Comparison of ENCODE assay signal across 9 mouse cellular contexts in the genomic region with DNA sequence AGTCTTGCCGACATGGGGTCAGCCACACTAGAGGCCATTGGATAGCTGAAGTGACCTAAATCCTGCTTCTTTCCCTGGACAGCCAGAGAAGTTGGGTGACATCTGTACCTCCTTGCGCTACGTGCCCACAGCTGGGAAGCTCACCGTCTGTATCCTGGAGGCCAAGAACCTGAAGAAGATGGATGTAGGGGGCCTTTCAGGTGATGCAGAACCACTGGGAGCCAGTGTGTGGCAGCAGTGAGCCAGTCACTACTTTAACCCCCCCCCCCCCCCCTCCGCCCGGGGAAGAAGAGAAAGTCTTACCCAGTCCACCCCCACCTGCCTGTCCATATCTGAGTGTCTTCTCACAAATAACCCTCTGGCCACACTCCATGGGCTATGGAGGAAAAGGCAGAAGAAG.
DNase-seq lines count a peak whose midpoint lies in the region; ATAC-seq and TF ChIP-seq lines count a peak whose summit lies in the region.
"Had no signal": no experiment of that assay in that cellular context is flagged by ENCODE, and none has a peak within 500 bp of the region (broad histone marks: within the 10 kb centered on the region; RNA-seq: fewer than 3 reads in every experiment).

No protein-coding gene starts in this region.

- no peaks in the 10 kb centered on the region for H3K9me3 ChIP-seq in forebrain, embryonic 16.5 days (ENCODE audit: control insufficient read depth, low read length)

- H3K4me1 ChIP-seq in lung, adult 2 months (ENCODE audit: control insufficient read depth, insufficient read depth, low read length): peaks cover 5% of the 10 kb centered on the region; the same call in 1 of the 2 replicates
- no peaks in the 10 kb centered on the region for H3K4me1 ChIP-seq in cortical plate, adult 2 months (ENCODE audit: control insufficient read depth, insufficient read depth, low read length)
- peaks cover 3% of the 10 kb centered on the region; the same call in 1 of the 2 replicates for H3K4me1 ChIP-seq in forebrain, embryonic 16.5 days (replicated peaks; ENCODE audit: control insufficient read depth, insufficient read depth, low read length)

- no peaks in the 10 kb centered on the region for H3K36me3 ChIP-seq in forebrain, embryonic 16.5 days (ENCODE audit: control insufficient read depth, insufficient read depth)

- no peak overlapping the region for H3K4me2 ChIP-seq in forebrain, embryonic 16.5 days (ENCODE audit: low read length)

- no peaks in the 10 kb centered on the region for H3K27me3 ChIP-seq in forebrain, embryonic 16.5 days (replicated peaks; ENCODE audit: control insufficient read depth, insufficient read depth, low read length)
- H3K27me3 ChIP-seq: Patski had no signal

- peak; percentile 69 for TF ChIP-seq CTCF in lung, adult 2 months (IDR thresholded peaks at IDR 0.05; ENCODE audit: insufficient read depth, low read length)
- TF ChIP-seq CTCF in cortical plate, adult 2 months (IDR thresholded peaks at IDR 0.05; ENCODE audit: extremely low read depth, insufficient read depth, low read length): peak; percentile 53

- no peak overlapping the region for H3K4me3 ChIP-seq in lung, adult 2 months (replicated peaks; ENCODE audit: extremely low read depth, low read depth, low read length)
- H3K4me3 ChIP-seq in cortical plate, adult 2 months (ENCODE audit: insufficient read depth, low read length): no peak overlapping the region
- no peak overlapping the region for H3K4me3 ChIP-seq in forebrain, embryonic 16.5 days (replicated peaks; ENCODE audit: low read length)

- TF ChIP-seq POLR2A in lung, adult 2 months (IDR thresholded peaks at IDR 0.05; ENCODE audit: borderline replicate concordance, extremely low read depth, low read depth, low read length): no peak
- TF ChIP-seq POLR2A in cortical plate, adult 2 months (IDR thresholded peaks at IDR 0.05; ENCODE audit: extremely low read depth, insufficient read depth, low read length): no peak

- 36% methylated on average over 6 of the region's 6 CpGs for WGBS in lung, adult 2 months
- 61% methylated on average over 5 of the region's 6 CpGs for WGBS in forebrain, embryonic 16.5 days

- no peak overlapping the region for H3K9ac ChIP-seq in forebrain, embryonic 16.5 days (replicated peaks; ENCODE audit: low read depth, low read length)

- peak; percentile 36 for ATAC-seq in megakaryocyte progenitor cell, adult 5-6 weeks (replicated peaks; ENCODE audit: poor library complexity)
- no peak for ATAC-seq in forebrain, embryonic 16.5 days
- ATAC-seq: Patski had no signal

- peak; percentile 43 for DNase-seq in cerebellum, adult 9-11 months
- no peak for DNase-seq in cerebellum, adult 11-12 months
- peak; percentile 52 for DNase-seq in lung, adult 2 months
- DNase-seq in lung, adult 18-20 months: no peak
- no peak for DNase-seq in ovary, postnatal 14 days (ENCODE audit: low spot score)

- no peak overlapping the region for H3K27ac ChIP-seq in cortical plate, adult 2 months (ENCODE audit: insufficient read depth, low read length)
- no peak overlapping the region for H3K27ac ChIP-seq in forebrain, embryonic 16.5 days (ENCODE audit: low read length)

Comparison
In these comparisons a context has a peak if more than half of its experiments do, and no peak if none do; other contexts are left out.
1. DNase-seq: peak in cerebellum, adult 9-11 months (single experiment) and lung, adult 2 months (single experiment); none in cerebellum, adult 11-12 months (single experiment), lung, adult 18-20 months (0 of 2) and ovary, postnatal 14 days (single experiment).